Mouse (Mus musculus): ENCODE results near the gene Bglap. TPM values are rescaled to one million over a fixed set of nuclear protein-coding genes. Genes with fewer than 3 reads are reported as not detected.

Gene Bglap
- polyA plus RNA-seq, 1 experiment: 1.6 TPM

DNA sequence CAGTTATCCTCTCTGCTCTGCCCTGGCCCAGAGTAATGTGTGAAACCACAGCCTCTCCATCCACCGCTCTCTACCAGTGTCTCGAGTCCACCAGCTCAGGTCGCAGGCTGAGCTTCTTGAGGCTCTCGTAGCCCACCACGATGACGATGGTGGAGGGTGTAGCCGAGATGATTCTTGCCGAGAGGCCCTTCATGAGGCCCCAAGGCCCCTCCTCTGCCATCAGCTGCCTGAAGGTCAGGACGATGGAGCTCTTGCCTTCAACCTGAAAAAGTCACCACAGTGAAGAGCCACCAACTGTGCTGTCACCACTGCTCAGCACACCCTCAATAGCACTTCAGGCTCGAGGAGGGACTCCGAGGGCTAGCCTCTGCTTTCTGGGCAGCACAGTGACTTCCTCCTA, 28.4 kb upstream of the Bglap start:
- H3K36me3 ChIP-seq (ENCODE audit: control insufficient read depth, insufficient read depth): peaks cover 37% of the 10 kb centered on the region
- TF ChIP-seq MYOD1 (IDR thresholded peaks at IDR 0.05; ENCODE audit: control insufficient read depth, insufficient read length, low read depth) (no peak), CTCF (IDR thresholded peaks at IDR 0.05; ENCODE audit: control insufficient read depth, insufficient read depth, insufficient read length) (no peak), CEBPB (IDR thresholded peaks at IDR 0.05; ENCODE audit: low read depth) (no peak), MAX (IDR thresholded peaks at IDR 0.05) (no peak), USF1 (IDR thresholded peaks at IDR 0.05; ENCODE audit: low read depth) (no peak), FOSL1 (IDR thresholded peaks at IDR 0.05; ENCODE audit: insufficient read depth, low read length, poor library complexity, severe bottlenecking) (no peak), MYOG (IDR thresholded peaks at IDR 0.05; ENCODE audit: control insufficient read depth, extremely low read depth, insufficient read length) (no peak)
- no peak overlapping the region for H3ac ChIP-seq (ENCODE audit: control insufficient read depth, insufficient read length, low read depth)

DNA sequence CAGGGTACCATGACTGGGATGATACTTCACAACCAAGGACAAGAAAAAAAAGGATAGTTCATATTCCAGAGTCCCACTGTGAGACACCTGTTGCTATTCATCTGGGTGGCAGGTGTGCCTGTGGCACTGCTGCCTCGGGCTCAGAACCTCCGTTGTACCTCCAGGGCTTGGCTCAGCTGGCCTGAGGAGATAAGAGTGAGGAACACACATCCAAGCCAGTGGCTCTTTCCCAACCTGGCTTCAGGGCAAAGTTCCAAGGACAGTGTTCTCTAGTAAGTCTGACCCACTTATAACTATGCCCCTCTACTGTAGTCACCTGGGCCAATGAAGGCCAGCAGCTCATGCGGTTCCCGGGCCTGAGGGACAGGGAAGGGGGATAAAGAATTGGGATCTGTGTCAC, 27.4 kb upstream of the Bglap start:
- TF ChIP-seq MYOD1 (IDR thresholded peaks at IDR 0.05; ENCODE audit: control insufficient read depth, insufficient read length, low read depth) (no peak), CTCF (IDR thresholded peaks at IDR 0.05; ENCODE audit: control insufficient read depth, insufficient read depth, insufficient read length) (no peak), CEBPB (IDR thresholded peaks at IDR 0.05; ENCODE audit: low read depth) (no peak)
- Histone ChIP-seq H3K79me2 (ENCODE audit: control insufficient read depth, insufficient read depth) (peaks cover 31% of the 10 kb centered on the region), H3K36me3 (ENCODE audit: control insufficient read depth, insufficient read depth) (peaks cover 32% of the 10 kb centered on the region), H3K79me3 (ENCODE audit: low read depth) (peaks cover 14% of the 10 kb centered on the region), H3K4me3 (ENCODE audit: insufficient read depth, poor library complexity, severe bottlenecking) (no peak overlapping the region), H3ac (ENCODE audit: control insufficient read depth, insufficient read length, low read depth) (no peak overlapping the region), H3K27me3 (ENCODE audit: control insufficient read depth, insufficient read depth, insufficient read length) (no peaks in the 10 kb centered on the region)

More for the DNA sequence above, 28.4 kb upstream of the Bglap start:
- Histone ChIP-seq H3K79me2 (ENCODE audit: control insufficient read depth, insufficient read depth) (peaks cover 22% of the 10 kb centered on the region), H3K27me3 (ENCODE audit: control insufficient read depth, insufficient read depth, insufficient read length) (no peaks in the 10 kb centered on the region), H3K79me3 (ENCODE audit: low read depth) (peaks cover 14% of the 10 kb centered on the region), H3K4me3 (ENCODE audit: insufficient read depth, poor library complexity, severe bottlenecking) (no peak overlapping the region)

DNA sequence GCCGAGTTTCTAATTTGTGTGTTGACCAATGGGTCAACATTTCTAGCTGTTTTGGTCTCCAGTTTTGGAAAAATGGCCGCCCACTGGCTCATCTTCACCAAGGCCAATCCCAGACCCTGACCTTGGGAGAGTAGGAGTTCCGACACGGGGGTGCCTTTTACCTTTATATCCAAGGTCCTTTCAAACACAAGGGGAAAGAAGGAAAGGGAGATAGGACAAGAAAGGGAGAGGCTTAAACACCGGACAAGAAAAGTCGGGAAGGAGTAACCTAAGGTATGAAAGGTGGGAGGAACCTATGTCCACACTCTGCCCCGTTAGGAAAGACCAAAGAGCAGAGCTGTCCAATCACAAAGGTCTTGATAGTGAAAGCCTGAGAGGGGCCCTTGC, 26.4 kb upstream of the Bglap start:
- Histone ChIP-seq H3K4me3 (ENCODE audit: insufficient read depth, poor library complexity, severe bottlenecking) (no peak overlapping the region), H3K79me3 (ENCODE audit: low read depth) (peaks cover 19% of the 10 kb centered on the region), H3ac (ENCODE audit: control insufficient read depth, insufficient read length, low read depth) (peak overlapping the region; percentile 28), H3K36me3 (ENCODE audit: control insufficient read depth, insufficient read depth) (peaks cover 27% of the 10 kb centered on the region), H3K27me3 (ENCODE audit: control insufficient read depth, insufficient read depth, insufficient read length) (no peaks in the 10 kb centered on the region), H3K79me2 (ENCODE audit: control insufficient read depth, insufficient read depth) (peaks cover 41% of the 10 kb centered on the region)
- no peak for TF ChIP-seq USF1 (IDR thresholded peaks at IDR 0.05; ENCODE audit: low read depth)
- no peak for TF ChIP-seq MYOD1 (IDR thresholded peaks at IDR 0.05; ENCODE audit: control insufficient read depth, insufficient read length, low read depth)

DNA sequence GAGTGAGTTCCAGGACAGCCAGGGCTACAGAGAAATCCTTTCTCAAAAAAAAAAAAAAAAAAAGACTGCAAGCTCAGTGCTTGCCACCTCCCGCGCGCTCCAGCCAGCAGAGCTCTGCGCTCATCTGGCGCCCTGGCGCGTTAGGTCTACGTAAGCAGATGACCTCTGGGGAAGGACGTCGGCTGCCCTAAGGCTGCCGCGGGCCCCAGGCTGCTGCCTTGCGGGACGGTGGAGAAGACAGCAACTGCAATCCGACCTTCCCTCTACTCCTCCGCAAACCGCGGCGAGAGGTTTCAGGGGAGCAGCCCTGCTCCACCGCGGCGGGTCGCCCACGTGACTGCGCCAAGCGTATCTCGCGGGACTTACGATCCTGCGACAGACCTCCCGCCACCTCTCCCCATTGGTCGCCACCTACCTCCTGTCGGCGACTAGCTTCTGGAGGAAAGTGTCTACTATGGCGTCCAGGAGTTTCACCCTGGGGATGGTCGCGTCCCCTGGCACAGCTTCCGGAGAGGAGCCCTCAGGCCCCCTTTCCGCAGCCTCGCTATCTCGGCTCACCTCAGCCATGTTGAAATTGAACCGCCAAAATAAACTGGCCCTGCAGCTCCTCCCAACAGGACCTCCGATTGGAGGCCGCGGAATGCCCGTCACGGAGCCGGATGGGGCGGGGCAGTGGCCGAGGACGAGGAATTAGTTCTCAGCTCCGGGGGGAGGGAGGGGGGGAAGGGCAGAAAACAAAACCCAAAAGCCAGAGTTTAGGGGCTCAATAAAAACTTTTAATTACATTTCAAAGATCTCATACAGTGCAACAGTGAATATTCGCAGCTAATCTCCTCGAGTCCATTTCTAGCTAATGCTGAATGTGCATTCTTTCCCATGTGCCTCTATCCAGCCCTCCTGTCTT, 25.7 kb upstream of the Bglap start, which contains the start of gene Pmf1:
Gene Pmf1, minus strand, starts transcription at position 591 of the 904 bp plus-strand sequence.
- peak within 1 kb of the TSS; percentile 50 for H3K4me3 ChIP-seq (ENCODE audit: insufficient read depth, poor library complexity, severe bottlenecking)
- H3K79me2 ChIP-seq (ENCODE audit: control insufficient read depth, insufficient read depth): peaks cover 48% of the 10 kb centered on the region
- H3K79me3 ChIP-seq (ENCODE audit: low read depth): peaks cover 20% of the 10 kb centered on the region
- no peaks in the 10 kb centered on the region for H3K27me3 ChIP-seq (ENCODE audit: control insufficient read depth, insufficient read depth, insufficient read length)
- peak within 1 kb of the TSS; percentile 99 for H3ac ChIP-seq (ENCODE audit: control insufficient read depth, insufficient read length, low read depth)
- TF ChIP-seq USF1 (IDR thresholded peaks at IDR 0.05; ENCODE audit: low read depth) (peak; percentile 95), FOSL1 (IDR thresholded peaks at IDR 0.05; ENCODE audit: insufficient read depth, low read length, poor library complexity, severe bottlenecking) (no peak), CEBPB (IDR thresholded peaks at IDR 0.05; ENCODE audit: low read depth) (no peak), MAX (IDR thresholded peaks at IDR 0.05) (peak; percentile 82), CTCF (IDR thresholded peaks at IDR 0.05; ENCODE audit: control insufficient read depth, insufficient read depth, insufficient read length) (no peak), MYOG (IDR thresholded peaks at IDR 0.05; ENCODE audit: control insufficient read depth, extremely low read depth, insufficient read length) (no peak), MYOD1 (IDR thresholded peaks at IDR 0.05; ENCODE audit: control insufficient read depth, insufficient read length, low read depth) (no peak)
- peaks cover 27% of the 10 kb centered on the region for H3K36me3 ChIP-seq (ENCODE audit: control insufficient read depth, insufficient read depth)

DNA sequence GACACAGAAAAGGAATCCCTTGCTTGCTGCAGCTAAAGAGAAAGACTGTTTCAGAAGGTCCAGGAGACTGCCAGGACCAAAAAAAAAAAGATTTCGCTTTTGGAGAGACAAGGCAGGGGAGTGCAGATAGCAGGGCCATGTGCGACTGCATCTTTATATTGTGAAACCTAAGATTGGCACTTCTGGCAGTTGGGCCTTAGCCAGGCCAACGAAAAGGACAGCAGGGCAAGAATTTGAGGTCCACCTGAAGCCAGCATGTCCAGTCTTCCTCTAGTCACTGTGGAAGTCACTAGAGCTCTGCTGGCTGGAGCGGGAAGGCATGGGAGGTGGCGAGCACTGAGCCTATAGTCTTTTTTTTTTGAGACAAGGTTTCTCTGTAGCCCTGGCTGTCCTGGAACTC, 24.7 kb upstream of the Bglap start:
- peaks cover 24% of the 10 kb centered on the region for H3K79me3 ChIP-seq (ENCODE audit: low read depth)
- TF ChIP-seq MAX (IDR thresholded peaks at IDR 0.05) (no peak), MYOG (IDR thresholded peaks at IDR 0.05; ENCODE audit: control insufficient read depth, extremely low read depth, insufficient read length) (no peak), FOSL1 (IDR thresholded peaks at IDR 0.05; ENCODE audit: insufficient read depth, low read length, poor library complexity, severe bottlenecking) (no peak), MYOD1 (IDR thresholded peaks at IDR 0.05; ENCODE audit: control insufficient read depth, insufficient read length, low read depth) (no peak)
- peaks cover 58% of the 10 kb centered on the region for H3K79me2 ChIP-seq (ENCODE audit: control insufficient read depth, insufficient read depth)
- H3K36me3 ChIP-seq (ENCODE audit: control insufficient read depth, insufficient read depth): peaks cover 19% of the 10 kb centered on the region
- peak overlapping the region; percentile 66 for H3ac ChIP-seq (ENCODE audit: control insufficient read depth, insufficient read length, low read depth)
- H3K4me3 ChIP-seq (ENCODE audit: insufficient read depth, poor library complexity, severe bottlenecking): peak overlapping the region; percentile 50
- no peaks in the 10 kb centered on the region for H3K27me3 ChIP-seq (ENCODE audit: control insufficient read depth, insufficient read depth, insufficient read length)

DNA sequence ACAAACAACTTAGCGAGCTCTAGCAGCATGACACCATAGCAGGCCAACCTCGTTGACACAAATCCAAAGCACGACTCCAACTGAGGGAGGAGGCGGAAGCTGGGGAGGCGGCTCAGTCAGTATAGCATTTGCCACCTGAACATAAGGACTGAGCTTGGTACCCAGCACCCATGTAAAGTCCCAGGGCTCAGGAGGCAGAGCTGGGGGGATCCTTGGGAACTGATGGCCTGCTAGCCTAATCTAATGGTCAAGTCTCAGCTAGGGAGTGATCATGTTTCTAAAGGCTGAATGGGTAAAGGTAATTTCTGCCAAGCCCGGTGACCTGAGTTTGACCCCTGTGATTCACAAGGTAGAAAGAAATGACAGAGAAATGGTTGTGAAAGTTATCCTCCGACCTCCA, 23.3 kb upstream of the Bglap start:
- no peak overlapping the region for H3K4me3 ChIP-seq (ENCODE audit: insufficient read depth, poor library complexity, severe bottlenecking)
- H3K36me3 ChIP-seq (ENCODE audit: control insufficient read depth, insufficient read depth): peaks cover 18% of the 10 kb centered on the region
- H3K79me2 ChIP-seq (ENCODE audit: control insufficient read depth, insufficient read depth): peaks cover 65% of the 10 kb centered on the region
- TF ChIP-seq MYOG (IDR thresholded peaks at IDR 0.05; ENCODE audit: control insufficient read depth, extremely low read depth, insufficient read length) (no peak), MAX (IDR thresholded peaks at IDR 0.05) (no peak), MYOD1 (IDR thresholded peaks at IDR 0.05; ENCODE audit: control insufficient read depth, insufficient read length, low read depth) (no peak)
- no peak overlapping the region for H3ac ChIP-seq (ENCODE audit: control insufficient read depth, insufficient read length, low read depth)
- H3K79me3 ChIP-seq (ENCODE audit: low read depth): peaks cover 28% of the 10 kb centered on the region
- no peaks in the 10 kb centered on the region for H3K27me3 ChIP-seq (ENCODE audit: control insufficient read depth, insufficient read depth, insufficient read length)

All from C2C12 (cell line).